Mouse (Mus musculus): ENCODE measurements around the gene Fbxw5. TPM values are rescaled to one million over a fixed set of nuclear protein-coding genes. Genes with fewer than 3 reads are reported as not detected.

Fbxw5 gene
- polyA plus RNA-seq, 1 experiment from 2014 or later, result 94.6 TPM

- 56% methylated on average over 10 of the region's 10 CpGs for WGBS
- no peak for DNase-seq (ENCODE audit: low spot score)
- H3K27ac ChIP-seq, result peak overlapping the region; percentile 72
Observed at GRCm38 (mm10) chr2:25465816-25466635, 34.5 kb upstream of the Fbxw5 start.

GRCm38 (mm10) chr2:25467606-25468303, 32.8 kb upstream of the Fbxw5 start:
- no peak overlapping the region for H3K4me3 ChIP-seq
- 83% methylated on average over 14 of the region's 14 CpGs for WGBS
- no peaks in the 10 kb centered on the region for H3K9me3 ChIP-seq (replicated peaks)
- peaks cover 10% of the 10 kb centered on the region for H3K4me1 ChIP-seq
- H3K36me3 ChIP-seq, result no peaks in the 10 kb centered on the region
- H3K27ac ChIP-seq, result no peak overlapping the region
- no peak for DNase-seq (ENCODE audit: low spot score)
- H3K27me3 ChIP-seq (ENCODE audit: low read depth, poor library complexity, severe bottlenecking), result no peaks in the 10 kb centered on the region

More at GRCm38 (mm10) chr2:25465816-25466635, 34.5 kb upstream of the Fbxw5 start:
- Histone ChIP-seq H3K27me3 (ENCODE audit: low read depth, poor library complexity, severe bottlenecking) (no peaks in the 10 kb centered on the region), H3K36me3 (no peaks in the 10 kb centered on the region), H3K9me3 (replicated peaks) (no peaks in the 10 kb centered on the region), H3K4me3 (no peak overlapping the region), H3K4me1 (peaks cover 16% of the 10 kb centered on the region)

- Histone ChIP-seq H3K36me3 (no peaks in the 10 kb centered on the region), H3K27me3 (ENCODE audit: low read depth, poor library complexity, severe bottlenecking) (no peaks in the 10 kb centered on the region), H3K4me1 (peaks cover 10% of the 10 kb centered on the region), H3K27ac (no peak overlapping the region), H3K4me3 (no peak overlapping the region), H3K9me3 (replicated peaks) (no peaks in the 10 kb centered on the region)
- 70% methylated on average over 10 of the region's 10 CpGs for WGBS
- no peak for DNase-seq (ENCODE audit: low spot score)
Observed at GRCm38 (mm10) chr2:25468962-25469915, 31.3 kb upstream of the Fbxw5 start.

- Histone ChIP-seq H3K4me1 (peaks cover 10% of the 10 kb centered on the region), H3K9me3 (replicated peaks) (no peaks in the 10 kb centered on the region), H3K36me3 (no peaks in the 10 kb centered on the region), H3K27ac (no peak within 1 kb of the TSS), H3K27me3 (ENCODE audit: low read depth, poor library complexity, severe bottlenecking) (no peaks in the 10 kb centered on the region), H3K4me3 (no peak within 1 kb of the TSS)
- DNase-seq (ENCODE audit: low spot score), result no peak
- 53% methylated on average over 6 of the region's 6 CpGs for WGBS
Observed at GRCm38 (mm10) chr2:25469969-25470368, 30.6 kb upstream of the Fbxw5 start, which contains the start of gene Ptgds. Gene Ptgds (minus strand): TSS chr2:25470046.

GRCm38 (mm10) chr2:25472550-25472949, 28.0 kb upstream of the Fbxw5 start:
- WGBS, result 86% methylated on average over 2 of the region's 2 CpGs
- no peak overlapping the region for H3K27ac ChIP-seq
- H3K4me1 ChIP-seq, result no peaks in the 10 kb centered on the region
- DNase-seq (ENCODE audit: low spot score), result no peak
- no peak overlapping the region for H3K4me3 ChIP-seq
- H3K27me3 ChIP-seq (ENCODE audit: low read depth, poor library complexity, severe bottlenecking), result no peaks in the 10 kb centered on the region
- no peaks in the 10 kb centered on the region for H3K36me3 ChIP-seq
- H3K9me3 ChIP-seq (replicated peaks), result no peaks in the 10 kb centered on the region

- 87% methylated on average over 8 of the region's 8 CpGs for WGBS
- Histone ChIP-seq H3K9me3 (replicated peaks) (no peaks in the 10 kb centered on the region), H3K27me3 (ENCODE audit: low read depth, poor library complexity, severe bottlenecking) (no peaks in the 10 kb centered on the region), H3K36me3 (no peaks in the 10 kb centered on the region), H3K4me3 (no peak overlapping the region), H3K4me1 (no peaks in the 10 kb centered on the region), H3K27ac (no peak overlapping the region)
- no peak for DNase-seq (ENCODE audit: low spot score)
Observed at GRCm38 (mm10) chr2:25477541-25477940, 23.0 kb upstream of the Fbxw5 start.

- 88% methylated on average over 3 of the region's 3 CpGs for WGBS
- Histone ChIP-seq H3K36me3 (no peaks in the 10 kb centered on the region), H3K4me1 (no peaks in the 10 kb centered on the region), H3K9me3 (replicated peaks) (no peaks in the 10 kb centered on the region), H3K27ac (no peak overlapping the region), H3K4me3 (no peak overlapping the region), H3K27me3 (ENCODE audit: low read depth, poor library complexity, severe bottlenecking) (no peaks in the 10 kb centered on the region)
- no peak for DNase-seq (ENCODE audit: low spot score)
Observed at GRCm38 (mm10) chr2:25477967-25478675, 22.4 kb upstream of the Fbxw5 start.

- Histone ChIP-seq H3K4me3 (no peak overlapping the region), H3K36me3 (no peaks in the 10 kb centered on the region), H3K9me3 (replicated peaks) (no peaks in the 10 kb centered on the region), H3K27ac (no peak overlapping the region), H3K27me3 (ENCODE audit: low read depth, poor library complexity, severe bottlenecking) (no peaks in the 10 kb centered on the region), H3K4me1 (0 out of 2 replicates have a peak, but pooled peaks cover under 1% of the 10 kb centered on the region)
- DNase-seq (ENCODE audit: low spot score), result no peak
- 58% methylated on average over 10 of the region's 10 CpGs for WGBS
Observed at GRCm38 (mm10) chr2:25479551-25480311, 20.8 kb upstream of the Fbxw5 start.

GRCm38 (mm10) chr2:25480541-25480940, 20.0 kb upstream of the Fbxw5 start:
- Histone ChIP-seq H3K27ac (no peak overlapping the region), H3K9me3 (replicated peaks) (no peaks in the 10 kb centered on the region), H3K27me3 (ENCODE audit: low read depth, poor library complexity, severe bottlenecking) (no peaks in the 10 kb centered on the region), H3K36me3 (no peaks in the 10 kb centered on the region), H3K4me1 (0 out of 2 replicates have a peak, but pooled peaks cover 7% of the 10 kb centered on the region), H3K4me3 (no peak overlapping the region)
- DNase-seq (ENCODE audit: low spot score), result no peak
- WGBS, result 97% methylated on average over 1 of the region's 1 CpGs

- 29% methylated on average over 7 of the region's 7 CpGs for WGBS
Observed at GRCm38 (mm10) chr2:25482969-25483368, 17.6 kb upstream of the Fbxw5 start.

GRCm38 (mm10) chr2:25484901-25485647, 15.5 kb upstream of the Fbxw5 start:
- no peak for DNase-seq (ENCODE audit: low spot score)
- WGBS, result 69% methylated on average over 11 of the region's 11 CpGs
- 0 out of 2 replicates have a peak, but pooled peaks cover 7% of the 10 kb centered on the region for H3K4me1 ChIP-seq
- H3K27ac ChIP-seq, result no peak overlapping the region
- H3K4me3 ChIP-seq, result no peak overlapping the region
- no peaks in the 10 kb centered on the region for H3K36me3 ChIP-seq
- H3K9me3 ChIP-seq (replicated peaks), result no peaks in the 10 kb centered on the region
- H3K27me3 ChIP-seq (ENCODE audit: low read depth, poor library complexity, severe bottlenecking), result no peaks in the 10 kb centered on the region

More at GRCm38 (mm10) chr2:25482969-25483368, 17.6 kb upstream of the Fbxw5 start:
- Histone ChIP-seq H3K27ac (no peak overlapping the region), H3K27me3 (ENCODE audit: low read depth, poor library complexity, severe bottlenecking) (no peaks in the 10 kb centered on the region), H3K36me3 (no peaks in the 10 kb centered on the region), H3K4me3 (no peak overlapping the region), H3K9me3 (replicated peaks) (no peaks in the 10 kb centered on the region), H3K4me1 (0 out of 2 replicates have a peak, but pooled peaks cover 7% of the 10 kb centered on the region)
- DNase-seq (ENCODE audit: low spot score), result peak; percentile 47
